Mouse (Mus musculus) yolk sac, embryonic 10.5 days (tissue): ENCODE data around the gene Fbxl12.
A peak's percentile ranks its signal among the peaks of the same experiment; 100 is the strongest.
"Not testable (repeated sequence)": the region's sequence is repeated elsewhere in the genome, so short reads cannot be mapped to it uniquely, and the experiment has no call there.

Experiments used
- DNase-seq: peaks from one replicate; pipeline ENCODE4 v3.0.0-alpha.2; 2017; ENCODE audit warnings: low spot score

Gene Fbxl12

GRCm38 (mm10) chr9:20644360-20645081 is at the start of gene Fbxl12:
Fbxl12 (minus strand) TSS chr9:20644767.
- peak; percentile 81 for DNase-seq

DNA sequence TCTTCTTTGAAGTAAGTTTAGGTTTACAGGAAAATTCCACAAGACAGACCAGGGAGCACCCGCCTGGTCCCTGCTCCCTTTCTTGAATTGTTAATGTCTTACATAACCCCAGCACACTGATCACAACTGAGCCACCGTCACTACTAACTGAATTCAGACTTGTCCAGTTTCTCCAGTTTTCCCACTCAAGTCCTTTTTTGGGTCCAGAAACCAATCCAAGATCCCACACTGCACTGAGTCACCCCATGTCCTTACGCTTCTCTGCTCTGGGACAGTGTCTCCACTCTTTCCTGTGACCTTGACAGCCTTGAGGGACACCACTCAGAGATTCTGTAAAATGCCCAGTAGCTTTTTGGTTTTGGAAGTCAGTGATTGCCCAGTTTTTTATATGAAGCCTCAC is 48.3 kb upstream of the Fbxl12 start:
- no peak for DNase-seq

DNA sequence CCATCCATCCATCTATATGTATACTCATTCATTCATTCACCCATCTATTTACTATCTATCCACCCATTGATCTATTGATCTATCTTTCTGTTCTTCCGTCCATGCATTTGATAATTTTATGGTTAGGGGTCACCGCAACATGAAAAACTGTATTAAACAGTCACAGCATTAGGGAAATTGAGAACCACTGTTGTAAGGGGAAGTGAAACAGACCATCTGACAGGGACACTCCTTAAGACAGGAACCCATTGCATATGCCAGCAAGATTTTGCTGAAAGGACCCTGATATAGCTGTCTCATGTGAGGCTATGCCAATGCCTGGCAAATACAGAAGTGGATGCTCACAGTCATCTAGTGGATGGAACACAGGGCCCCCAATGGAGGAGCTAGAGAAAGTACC is 45.9 kb upstream of the Fbxl12 start:
- DNase-seq: not testable (repeated sequence)

DNA sequence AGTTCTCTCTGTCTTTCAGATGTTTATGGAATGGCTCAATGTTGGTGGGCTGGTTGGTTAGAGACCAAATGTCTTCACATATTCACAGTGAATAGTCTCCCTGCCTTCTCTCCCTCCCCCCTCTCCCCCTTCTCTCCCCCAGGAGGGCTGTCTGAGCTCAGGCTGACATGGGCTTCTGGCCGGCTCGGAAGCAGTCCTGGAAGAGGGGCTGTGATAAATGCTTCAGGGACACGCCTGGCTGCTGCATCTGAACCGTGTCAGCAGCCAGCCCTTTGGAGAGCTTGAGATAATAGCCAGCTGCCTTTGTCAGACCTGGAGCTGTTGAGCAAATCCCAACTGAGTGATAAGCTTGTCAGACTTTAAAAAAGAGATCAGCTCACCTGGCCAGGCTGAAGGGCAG is 45.3 kb upstream of the Fbxl12 start:
- DNase-seq: no peak

GRCm38 (mm10) chr9:20689403-20689802 is 44.8 kb upstream of the Fbxl12 start:
- no peak for DNase-seq

- no peak for DNase-seq
Measured at GRCm38 (mm10) chr9:20685081-20685861, 40.7 kb upstream of the Fbxl12 start.

DNA sequence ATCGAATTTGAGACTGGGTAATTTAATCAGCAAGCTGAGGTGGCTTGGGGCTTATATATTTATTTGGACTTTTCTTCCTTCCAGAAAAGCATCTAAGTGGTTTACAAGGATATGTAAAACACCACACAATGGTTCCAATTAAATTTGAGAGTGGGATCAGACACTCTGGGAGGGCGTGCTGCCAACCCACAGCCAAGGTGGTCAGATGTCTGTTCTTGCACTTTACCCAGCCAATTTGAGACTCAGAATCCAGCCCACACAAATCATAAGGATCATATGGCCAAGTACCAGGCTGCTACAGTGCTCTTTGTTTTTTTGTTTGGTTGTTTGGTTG is 37.8 kb upstream of the Fbxl12 start:
- DNase-seq: no peak

DNA sequence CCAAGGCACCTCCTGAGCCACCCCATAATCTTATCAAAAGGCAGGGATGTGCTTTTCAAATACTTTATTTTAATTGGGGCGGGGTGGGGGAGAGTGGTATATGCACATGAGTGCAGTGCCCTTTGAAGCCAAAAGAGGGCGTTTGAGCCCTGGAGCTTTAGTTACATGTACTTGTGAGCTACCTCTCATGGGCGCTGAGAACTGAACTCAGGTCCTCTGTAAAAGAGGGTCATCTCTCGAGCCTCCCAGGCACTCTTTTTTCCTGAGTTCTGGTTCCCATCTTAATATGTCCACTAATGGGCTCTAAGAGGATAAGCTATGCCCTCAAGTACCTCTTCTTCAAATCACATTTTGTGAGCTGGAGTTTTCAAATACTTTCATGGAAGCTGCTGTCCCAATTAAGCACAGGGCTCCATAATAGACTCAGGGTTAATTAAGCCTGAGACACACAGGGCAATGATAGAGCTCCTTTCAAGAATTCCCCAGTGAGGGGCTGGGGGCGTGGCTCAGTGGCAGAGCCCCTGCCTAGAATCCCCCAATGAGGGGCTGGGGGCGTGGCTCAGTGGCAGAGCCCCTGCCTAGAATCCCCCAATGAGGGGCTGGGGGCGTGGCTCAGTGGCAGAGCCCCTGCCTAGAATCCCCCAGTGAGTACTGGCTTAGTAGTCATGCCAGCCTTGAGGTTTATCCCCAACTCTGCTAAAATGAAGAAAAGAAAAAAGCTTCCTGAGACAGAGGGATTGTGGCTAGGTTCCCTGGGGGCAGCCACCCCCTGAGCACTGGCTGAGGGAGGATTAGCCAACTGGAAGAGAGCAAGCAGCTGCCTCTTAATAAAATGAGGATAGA is 37.2 kb upstream of the Fbxl12 start:
- DNase-seq: no peak

DNA sequence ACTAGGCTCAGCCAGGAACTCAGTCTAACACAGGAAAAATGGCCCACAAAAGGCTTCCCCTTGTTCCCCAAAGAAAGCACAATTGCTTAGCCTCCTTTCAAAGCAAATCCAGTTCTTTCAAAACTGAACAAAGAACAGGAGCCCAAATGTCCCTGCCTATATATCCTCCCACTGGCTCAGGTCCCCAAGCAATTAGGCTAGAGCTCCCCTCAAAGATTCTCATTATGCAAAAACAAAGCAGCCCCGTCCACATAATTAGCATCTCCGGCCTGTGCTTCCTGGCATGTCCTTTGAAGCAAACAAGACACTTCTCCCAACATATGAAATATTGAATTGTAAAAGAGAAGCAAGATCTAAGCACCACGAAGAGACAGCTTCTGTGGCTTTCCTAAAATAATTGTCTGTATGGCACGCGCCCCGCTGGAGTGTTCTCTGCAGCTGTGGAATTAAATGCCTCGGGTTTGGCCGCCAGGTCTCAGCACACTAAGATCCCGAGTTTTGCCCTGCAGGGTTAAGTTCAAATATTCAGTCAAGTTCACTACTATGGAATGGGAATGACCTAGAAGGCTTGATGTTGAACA is 35.9 kb upstream of the Fbxl12 start:
- no peak for DNase-seq

- no peak for DNase-seq
Measured at GRCm38 (mm10) chr9:20677892-20678291, 33.3 kb upstream of the Fbxl12 start.

- DNase-seq: no peak
Measured at GRCm38 (mm10) chr9:20672047-20672446, 27.5 kb upstream of the Fbxl12 start.

DNA sequence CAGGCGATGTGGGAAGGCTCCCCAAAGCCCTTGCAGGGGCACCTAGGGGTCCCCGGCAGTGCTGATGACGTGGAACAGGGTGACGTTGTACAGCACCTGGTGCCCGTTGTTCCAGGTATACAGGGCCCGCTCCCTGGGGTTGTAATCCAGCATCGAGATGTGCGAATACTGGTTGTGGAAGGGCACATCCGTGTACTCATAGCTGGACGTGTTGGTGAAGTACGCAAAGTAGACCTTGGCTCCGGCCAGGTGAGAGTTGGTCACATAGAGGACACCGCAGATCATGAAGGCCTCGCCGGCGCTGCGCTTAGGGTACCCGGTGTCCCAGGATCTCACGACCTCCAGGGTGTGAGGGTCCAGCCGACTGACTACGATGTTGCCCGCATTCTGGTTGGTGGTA is 23.5 kb upstream of the Fbxl12 start:
- no peak for DNase-seq

- DNase-seq: no peak
Measured at GRCm38 (mm10) chr9:20666510-20667034, 22.0 kb upstream of the Fbxl12 start.

DNA sequence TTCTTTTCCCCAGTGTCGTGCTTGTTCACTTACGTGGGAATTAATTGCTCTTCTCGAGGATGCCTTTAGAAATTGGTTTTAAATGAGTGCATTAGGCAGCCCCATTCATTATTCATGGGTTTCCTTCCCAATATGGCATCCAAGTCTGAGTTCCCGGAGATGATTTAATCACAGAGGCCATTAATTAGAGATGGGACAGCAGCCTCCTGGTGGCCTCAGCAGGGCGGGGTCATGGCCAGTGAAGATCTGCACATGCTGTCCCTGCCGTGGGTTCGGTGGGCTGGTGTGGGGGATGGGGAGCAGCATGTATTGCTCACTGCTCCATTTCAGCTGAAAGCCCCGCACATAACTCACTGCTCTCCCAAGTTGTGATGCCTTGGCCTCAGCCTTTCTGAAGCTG is 21.4 kb upstream of the Fbxl12 start:
- DNase-seq: no peak

- no peak for DNase-seq
Measured at GRCm38 (mm10) chr9:20664982-20665637, 20.5 kb upstream of the Fbxl12 start.

GRCm38 (mm10) chr9:20664366-20664765 is 19.8 kb upstream of the Fbxl12 start:
- no peak for DNase-seq

DNA sequence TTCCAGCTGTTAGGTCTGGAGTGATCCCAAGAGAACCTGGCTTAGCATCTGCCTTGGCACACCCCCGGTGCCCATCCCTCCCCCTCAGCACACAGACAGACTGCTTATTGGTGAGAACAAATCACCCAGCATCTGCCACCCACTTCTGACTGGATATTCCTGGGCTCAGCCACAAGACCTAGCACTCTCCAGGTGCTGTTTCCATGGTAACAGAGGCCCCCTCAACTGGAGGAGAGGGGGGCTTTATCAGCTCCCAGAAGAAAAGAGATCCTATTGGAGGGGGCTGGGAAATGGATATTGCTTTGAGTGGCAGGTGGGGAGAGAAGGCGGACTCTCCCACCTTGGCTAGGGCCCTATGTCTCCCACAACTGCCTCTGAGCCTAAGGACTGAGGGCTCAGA is 19.4 kb upstream of the Fbxl12 start:
- no peak for DNase-seq

DNA sequence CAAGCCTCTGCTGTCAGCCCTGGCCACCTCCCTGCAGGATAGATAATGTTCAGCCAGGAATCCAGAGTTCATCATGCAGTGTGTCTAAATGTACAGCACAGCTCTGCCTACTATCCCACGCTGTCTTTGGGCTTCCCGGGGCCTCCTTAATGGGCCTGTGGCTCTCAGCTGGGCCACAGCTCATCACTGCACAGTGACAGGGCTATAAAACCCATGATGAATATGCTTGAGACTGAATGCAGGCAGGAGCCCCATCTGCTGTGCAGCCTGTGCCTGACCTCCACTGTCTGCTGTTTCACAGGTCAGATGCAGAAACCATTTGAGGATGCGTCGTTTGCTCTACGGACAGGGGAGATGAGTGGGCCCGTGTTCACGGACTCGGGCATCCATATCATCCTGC is 18.3 kb upstream of the Fbxl12 start:
- DNase-seq: no peak

- no peak for DNase-seq
Measured at GRCm38 (mm10) chr9:20662325-20662724, 17.8 kb upstream of the Fbxl12 start.

DNA sequence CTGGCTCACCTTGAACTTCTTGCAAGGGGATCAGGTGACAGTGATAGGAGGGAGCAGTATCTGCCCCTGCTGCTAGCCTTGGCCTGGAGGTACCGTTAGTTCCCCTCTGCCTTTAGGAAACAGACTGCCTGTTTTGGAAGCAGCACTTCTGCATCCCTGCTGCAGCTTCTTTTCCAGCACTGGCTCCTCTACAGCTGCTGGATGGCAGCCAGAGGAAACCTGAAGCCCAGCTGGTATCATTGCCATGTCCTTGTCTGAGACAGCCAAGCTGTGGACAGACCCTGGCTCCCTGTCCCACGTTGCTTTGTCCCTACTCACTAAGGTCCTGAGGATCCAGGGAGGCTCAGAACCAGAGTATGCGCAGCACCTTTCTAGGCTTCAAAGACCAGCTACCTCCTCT is 13.0 kb upstream of the Fbxl12 start:
- DNase-seq: no peak

- no peak for DNase-seq
Measured at GRCm38 (mm10) chr9:20653859-20654258, 9.3 kb upstream of the Fbxl12 start.

DNA sequence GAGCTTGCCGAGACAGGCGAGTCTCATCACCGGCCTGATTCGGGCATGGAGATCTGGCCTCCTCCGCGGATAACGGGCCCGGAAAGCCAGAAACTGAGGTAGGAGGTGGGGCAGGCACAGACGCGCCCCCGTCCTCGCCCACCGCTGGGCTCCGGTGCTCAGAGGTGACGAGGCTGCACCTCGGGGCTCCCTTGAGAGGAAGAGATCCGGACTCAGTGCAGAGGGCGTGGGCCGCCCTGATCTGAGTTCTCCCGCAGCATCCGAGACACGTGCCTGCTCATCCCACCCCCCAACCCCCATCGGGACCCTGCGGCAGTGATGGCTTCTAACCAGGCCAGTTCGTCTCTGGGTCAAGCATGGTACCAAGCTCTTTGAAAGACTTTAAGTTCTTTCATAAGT is 7.7 kb upstream of the Fbxl12 start:
- DNase-seq: no peak
